Mouse (Mus musculus) G1E (cell line): ENCODE results near the gene Anapc2. TPM values are rescaled to one million over a fixed set of nuclear protein-coding genes. Genes with fewer than 3 reads are reported as not detected.
A peak's percentile ranks its signal among the peaks of the same experiment; 100 is the strongest.

Source experiments
- ATAC-seq: 2 replicates; pipeline ENCODE4 v1.8.0; 2016; ENCODE audit warnings: mild to moderate bottlenecking; ENCODE audit not compliant: insufficient number of reproducible peaks, poor library complexity, low FRiP score, severe bottlenecking; ENCODE audit errors: extremely low read depth
- DNase-seq: peaks from one replicate; pipeline ENCODE4 v3.0.0; 2012; ENCODE audit warnings: low spot score
- H3K27me3 ChIP-seq: 2 replicates; pipeline ENCODE4 v1.6.1; 2012; ENCODE audit warnings: mild to moderate bottlenecking, low read length, inconsistent platforms; ENCODE audit not compliant: insufficient read depth
- H3K36me3 ChIP-seq: replicated peaks from 2 replicates; pipeline ENCODE3; 2012; ENCODE audit warnings: mild to moderate bottlenecking, inconsistent platforms
- H3K4me1 ChIP-seq: 2 replicates; pipeline ENCODE4 v1.6.1; 2012; ENCODE audit warnings: low read depth, low read length, inconsistent platforms, mixed read lengths; ENCODE audit not compliant: insufficient read depth
- H3K4me3 ChIP-seq: 2 replicates; pipeline ENCODE4 v1.5.1; 2012; ENCODE audit warnings: low read depth, mild to moderate bottlenecking, inconsistent platforms, low read length, moderate library complexity, mixed read lengths
- H3K9me3 ChIP-seq: replicated peaks from 2 replicates; pipeline ENCODE4 v1.6.1; 2012; ENCODE audit warnings: inconsistent platforms
- CTCF ChIP-seq: IDR thresholded peaks from 2 replicates; pipeline ENCODE4 v1.5.1; 2012; ENCODE audit warnings: low read depth, low read length, inconsistent platforms, mixed read lengths
- GATA1 ChIP-seq: IDR thresholded peaks from 2 replicates; pipeline ENCODE4 v1.6.1; 2012; ENCODE audit warnings: borderline replicate concordance, low read length, inconsistent platforms, mixed read lengths
- GATA2 ChIP-seq: IDR thresholded peaks from 2 replicates; pipeline ENCODE4 v1.6.1; 2012; ENCODE audit warnings: low read depth, low read length, inconsistent platforms, borderline replicate concordance
- POLR2AphosphoS5 ChIP-seq: IDR thresholded peaks from 2 replicates; pipeline ENCODE4 v1.6.1; 2012; ENCODE audit warnings: low read depth, low read length, inconsistent platforms; ENCODE audit not compliant: insufficient replicate concordance
- TAL1 ChIP-seq: conservative IDR thresholded peaks from 2 replicates; pipeline ENCODE4 v1.6.1; 2012; ENCODE audit warnings: low read depth, low read length, inconsistent platforms, mixed read lengths
- polyA plus RNA-seq: library from polyadenylated mRNA; stranded (reverse); fragments of >175 nt; gene quantifications from 2 replicates; pipeline ENCODE4 v1.2.3, GENCODE M21; 2012
- total RNA-seq, 2 experiments: library from RNA; stranded (forward) in 1 of 2; stranded (reverse) in 1 of 2; fragments of 200-1000 nt in 1 of 2; fragments of >200 nt in 1 of 2; fragmentation: Nextera tagmentation in 1 of 2; gene quantifications; 2 replicates each; pipeline ENCODE4 v1.2.3; 2014 to 2017

Gene Anapc2
- total and polyA plus RNA-seq, 3 experiments, result 19.7 to 50.3 (median 25.3) TPM

DNA sequence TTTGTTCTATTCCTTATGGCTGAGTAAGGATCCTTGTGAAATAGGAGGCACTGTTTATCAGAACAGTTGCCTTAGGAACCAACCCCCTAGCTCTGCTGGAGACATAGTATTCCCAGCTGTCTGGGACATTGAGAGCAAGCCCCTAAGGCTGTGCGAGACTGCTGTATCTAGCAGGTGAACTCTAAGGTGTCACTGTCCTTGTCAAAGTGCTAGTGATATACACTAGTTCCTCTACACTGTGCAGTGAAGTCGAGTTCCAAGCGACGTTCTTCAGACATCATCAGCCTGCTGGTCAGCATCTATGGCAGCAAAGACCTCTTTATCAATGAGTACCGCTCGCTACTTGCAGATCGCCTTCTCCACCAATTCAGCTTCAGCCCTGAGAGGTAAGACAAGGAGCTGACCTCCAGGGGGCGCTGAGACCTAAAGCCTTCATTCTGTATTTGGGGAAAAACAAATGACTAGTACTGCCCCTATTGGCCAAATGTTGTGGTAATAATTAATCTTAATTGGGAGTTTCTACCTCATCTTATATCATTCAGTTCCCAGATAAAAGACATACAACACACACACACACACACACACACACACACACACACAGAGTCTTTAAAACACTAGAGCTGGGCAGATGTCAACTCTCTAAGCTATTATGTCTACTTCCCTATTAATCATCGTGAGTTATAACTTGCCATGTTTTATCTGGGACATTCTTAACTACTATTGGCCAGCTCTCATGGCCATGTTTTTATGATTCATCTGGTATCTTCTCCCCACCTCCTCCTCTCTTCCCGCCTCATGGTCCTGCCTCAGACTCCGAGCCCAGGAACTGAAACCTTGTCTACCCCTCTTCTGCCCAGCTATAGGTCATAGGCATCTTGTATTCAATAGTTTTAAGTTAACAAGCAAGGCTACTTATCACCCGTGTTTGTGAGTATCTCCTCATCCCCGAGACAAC lies 6.9 kb downstream of the Anapc2 start:
- no peaks in the 10 kb centered on the region for H3K9me3 ChIP-seq
- H3K4me3 ChIP-seq, result no peak overlapping the region
- H3K36me3 ChIP-seq, result peaks cover 97% of the 10 kb centered on the region
- peaks cover 4% of the 10 kb centered on the region; the same call in 1 of the 2 replicates for H3K4me1 ChIP-seq
- DNase-seq (no peak), ATAC-seq (no peak)
- no peaks in the 10 kb centered on the region for H3K27me3 ChIP-seq
- TF ChIP-seq GATA2 (no peak), POLR2AphosphoS5 (no peak), CTCF (peak; percentile 59; the same call in 1 of the 2 replicates)

GRCm38 (mm10) chr2:25285551-25285950 lies 13.3 kb downstream of the Anapc2 start:
- peaks cover 62% of the 10 kb centered on the region for H3K36me3 ChIP-seq
- peaks cover 13% of the 10 kb centered on the region for H3K4me1 ChIP-seq
- TF ChIP-seq TAL1 (no peak), GATA2 (no peak), GATA1 (no peak), CTCF (no peak), POLR2AphosphoS5 (no peak)
- ATAC-seq (no peak), DNase-seq (no peak)
- H3K4me3 ChIP-seq, result no peak overlapping the region
- H3K27me3 ChIP-seq, result peaks cover 21% of the 10 kb centered on the region
- H3K9me3 ChIP-seq, result no peaks in the 10 kb centered on the region

- H3K36me3 ChIP-seq, result peaks cover 55% of the 10 kb centered on the region
- no peak for DNase-seq
- TF ChIP-seq POLR2AphosphoS5, result no peak
- TF ChIP-seq GATA1, result no peak
- TF ChIP-seq TAL1, result no peak
- no peak for TF ChIP-seq GATA2
- no peak for TF ChIP-seq CTCF
- peaks cover 13% of the 10 kb centered on the region for H3K4me1 ChIP-seq
- peaks cover 28% of the 10 kb centered on the region for H3K27me3 ChIP-seq
- H3K9me3 ChIP-seq, result no peaks in the 10 kb centered on the region
- ATAC-seq, result no peak
- H3K4me3 ChIP-seq, result no peak overlapping the region
These were observed 14.0 kb downstream of the Anapc2 start for GRCm38 (mm10) chr2:25286314-25286713.

DNA sequence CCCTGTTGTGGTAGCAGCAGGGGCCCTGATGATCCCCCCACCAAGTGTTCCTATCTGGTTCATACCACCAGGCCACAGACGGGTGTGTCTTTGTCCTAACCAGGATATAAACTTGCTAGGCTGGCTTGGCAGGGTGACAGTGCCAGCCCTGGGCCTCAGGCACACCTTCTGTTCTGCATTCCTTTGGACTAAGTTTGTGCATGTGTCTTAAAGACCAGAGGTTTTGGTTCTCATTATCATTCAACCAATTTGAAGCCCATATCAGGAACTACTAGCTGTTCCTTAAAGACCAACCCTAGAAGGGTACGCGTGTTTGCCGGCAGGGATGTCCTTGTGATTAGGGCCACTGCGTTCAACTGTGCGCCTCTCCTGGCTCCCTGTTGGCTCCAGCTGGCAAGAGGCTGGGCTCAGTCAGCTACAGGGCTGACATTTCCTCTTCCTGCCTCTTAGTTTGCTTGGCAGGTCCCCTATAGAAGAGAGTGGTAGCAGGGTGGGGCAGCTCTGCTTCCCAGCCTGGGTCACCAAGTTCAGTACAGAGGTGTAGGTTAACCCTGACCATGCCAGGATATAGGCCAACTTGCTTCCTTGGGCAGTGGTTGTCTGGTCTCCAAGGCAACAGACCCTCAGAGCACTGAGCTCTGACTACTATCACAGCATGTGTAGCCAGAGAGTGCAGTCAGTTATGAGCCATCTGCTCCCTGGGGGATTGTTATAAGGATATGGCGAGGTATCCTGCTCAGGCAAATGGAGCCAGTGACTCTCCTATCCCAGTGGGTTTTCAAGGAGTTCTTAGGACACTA lies 14.8 kb downstream of the Anapc2 start:
- Histone ChIP-seq H3K27me3 (peaks cover 35% of the 10 kb centered on the region), H3K4me1 (peaks cover 19% of the 10 kb centered on the region), H3K36me3 (peaks cover 50% of the 10 kb centered on the region), H3K9me3 (no peaks in the 10 kb centered on the region), H3K4me3 (no peak overlapping the region)
- DNase-seq (no peak), ATAC-seq (no peak)
- TF ChIP-seq CTCF (no peak), GATA1 (no peak), POLR2AphosphoS5 (no peak), GATA2 (no peak), TAL1 (no peak)

DNA sequence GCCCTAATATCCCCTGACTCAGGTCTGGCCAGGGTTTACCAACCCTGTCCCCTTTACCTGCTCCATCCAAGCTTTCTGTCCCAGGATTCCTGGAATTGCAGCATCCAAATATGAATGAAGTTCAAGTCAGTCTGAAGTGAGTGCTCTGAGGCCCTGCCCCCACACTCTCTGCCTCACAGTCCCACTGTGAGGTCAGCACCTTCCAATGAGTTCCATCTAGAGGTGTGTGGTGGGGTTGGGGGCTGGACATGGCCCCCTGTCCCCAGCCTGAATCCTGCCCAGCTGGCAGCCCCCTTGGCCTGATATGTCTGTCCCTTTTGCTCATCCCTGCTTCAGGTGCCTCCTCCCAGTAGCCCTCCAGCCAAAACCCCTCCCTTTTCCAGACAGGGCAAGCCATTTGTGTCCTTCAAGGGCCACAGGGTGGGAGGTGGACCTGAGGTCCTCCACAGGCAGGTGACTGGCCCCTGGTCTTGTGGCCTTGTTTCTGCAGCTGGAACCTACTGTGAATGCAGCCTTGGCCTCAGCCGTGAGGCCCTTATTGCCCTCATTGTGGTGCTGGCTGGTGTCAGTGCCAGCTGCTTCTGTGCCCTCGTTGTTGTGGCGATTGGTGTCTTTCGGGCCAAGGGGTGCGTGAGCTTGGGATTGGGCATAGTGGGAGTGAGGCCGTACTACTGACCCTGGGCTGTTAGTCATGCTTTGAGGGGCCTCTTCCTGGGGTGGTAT lies 15.8 kb downstream of the Anapc2 start, which contains the start of gene Tmem210:
TSS of gene Tmem210 (plus strand) at position 219 of the 723 bp plus-strand sequence.
- Histone ChIP-seq H3K9me3 (no peaks in the 10 kb centered on the region), H3K27me3 (peaks cover 43% of the 10 kb centered on the region), H3K4me1 (peaks cover 26% of the 10 kb centered on the region), H3K36me3 (peaks cover 39% of the 10 kb centered on the region), H3K4me3 (no peak within 1 kb of the TSS)
- DNase-seq (no peak), ATAC-seq (no peak)
- TF ChIP-seq TAL1 (no peak), GATA1 (no peak), POLR2AphosphoS5 (no peak), GATA2 (no peak), CTCF (no peak)
